Mouse (Mus musculus) midbrain, embryonic 16.5 days (tissue): ENCODE results near the gene Chrm3. TPM values are rescaled to one million over a fixed set of nuclear protein-coding genes. Genes with fewer than 3 reads are reported as not detected.

Experiments
- ATAC-seq: fragments of 200-750 bp; cut with Nextera tagmentation; 2 replicates; pipeline ENCODE4 v1.8.0; 2017; ENCODE audit warnings: moderate TSS enrichment
- H3K27ac ChIP-seq: fragments of 300-500 bp; sonication (generic); 2 replicates; pipeline ENCODE4 v1.5.1; 2014; ENCODE audit warnings: mild to moderate bottlenecking, low read length, mixed read lengths
- H3K27me3 ChIP-seq: fragments of 300-500 bp; sonication (generic); 2 replicates; pipeline ENCODE4 v1.6.1; 2014; ENCODE audit warnings: low read depth, low read length, mixed read lengths; ENCODE audit not compliant: control insufficient read depth, insufficient read depth
- H3K36me3 ChIP-seq: fragments of 300-500 bp; sonication (generic); 2 replicates; pipeline ENCODE4 v1.6.1; 2014; ENCODE audit warnings: mild to moderate bottlenecking, low read length, moderate library complexity, mixed read lengths; ENCODE audit not compliant: control insufficient read depth, insufficient read depth
- H3K4me1 ChIP-seq: fragments of 300-500 bp; sonication (generic); 2 replicates; pipeline ENCODE4 v1.6.1; 2014; ENCODE audit warnings: mild to moderate bottlenecking, low read length, mixed read lengths; ENCODE audit not compliant: control insufficient read depth, insufficient read depth
- H3K4me2 ChIP-seq: fragments of 300-500 bp; sonication (generic); 2 replicates; pipeline ENCODE4 v1.6.1; 2014; ENCODE audit warnings: mild to moderate bottlenecking, low read length, mixed read lengths
- H3K4me3 ChIP-seq: fragments of 300-500 bp; sonication (generic); 2 replicates; pipeline ENCODE4 v1.5.1; 2014; ENCODE audit warnings: low read depth, mild to moderate bottlenecking, low read length, moderate library complexity, mixed read lengths
- H3K9ac ChIP-seq: fragments of 300-500 bp; sonication (generic); 2 replicates; pipeline ENCODE4 v1.6.1; 2014; ENCODE audit warnings: low read depth, low read length, mixed read lengths
- H3K9me3 ChIP-seq: fragments of 300-500 bp; sonication (generic); replicated peaks from 2 replicates; pipeline ENCODE4 v1.6.1; 2014; ENCODE audit warnings: mild to moderate bottlenecking, low read length, mixed read lengths; ENCODE audit not compliant: control insufficient read depth, poor library complexity, severe bottlenecking
- WGBS: fragments of 180-500 bp; shearing (Covaris S2); extraction: QIAGEN DNeasy Blood & Tissue Kit; methylation state at CpG from one replicate; pipeline ENCODE4 v1.1.7; 2014; 5-methylcytosine and 5-hydroxymethylcytosine counted together
- polyA plus RNA-seq: library from polyadenylated mRNA; unstranded; fragments of >200 nt; fragmentation: Nextera tagmentation; extraction: Ambion mirVana; gene quantifications from 2 replicates; pipeline ENCODE4 v1.2.1, GENCODE M21; 2015

The Chrm3 gene
- polyA plus RNA-seq, 1 experiment from 2014 or later = 5.0 TPM

- Histone ChIP-seq H3K27ac (no peak overlapping the region), H3K9ac (no peak overlapping the region), H3K4me1 (no peaks in the 10 kb centered on the region), H3K27me3 (no peaks in the 10 kb centered on the region), H3K9me3 (no peaks in the 10 kb centered on the region), H3K4me2 (no peak overlapping the region), H3K4me3 (no peak overlapping the region), H3K36me3 (no peaks in the 10 kb centered on the region)
- peak; percentile 56; the same call in 1 of the 2 replicates for ATAC-seq
- 58% methylated on average over 1 of the region's 1 CpGs for WGBS
These were observed 116.2 kb downstream of the Chrm3 start for GRCm38 (mm10) chr13:10244243-10244998.

DNA sequence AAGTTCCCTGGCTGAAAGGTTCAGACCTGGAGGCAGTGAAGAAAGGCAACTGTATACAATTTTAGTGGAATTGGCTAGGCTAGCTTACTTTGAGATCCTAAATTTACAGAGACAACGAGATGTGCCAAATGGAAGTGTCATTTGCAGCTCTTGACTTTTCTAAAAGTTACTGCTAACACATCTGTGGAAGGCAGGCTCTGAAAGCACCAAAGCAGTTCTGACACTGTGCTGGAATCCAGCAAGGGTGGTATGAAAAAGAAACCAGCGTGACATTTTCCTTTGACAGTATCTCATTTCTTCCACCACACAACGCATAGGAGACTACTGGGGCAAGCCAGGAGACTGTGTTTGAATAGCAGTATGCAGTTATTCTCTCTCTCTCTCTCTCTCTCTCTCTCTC lies 120.4 kb downstream of the Chrm3 start:
- ATAC-seq = no peak
- Histone ChIP-seq H3K4me3 (no peak overlapping the region), H3K27ac (no peak overlapping the region), H3K4me1 (no peaks in the 10 kb centered on the region), H3K36me3 (no peaks in the 10 kb centered on the region), H3K9ac (no peak overlapping the region), H3K4me2 (no peak overlapping the region), H3K27me3 (no peaks in the 10 kb centered on the region), H3K9me3 (no peaks in the 10 kb centered on the region)
- WGBS = 84% methylated on average over 3 of the region's 3 CpGs

GRCm38 (mm10) chr13:10239825-10240224 lies 120.8 kb downstream of the Chrm3 start:
- Histone ChIP-seq H3K27ac (no peak overlapping the region), H3K9me3 (no peaks in the 10 kb centered on the region), H3K27me3 (no peaks in the 10 kb centered on the region), H3K4me1 (no peaks in the 10 kb centered on the region), H3K4me3 (no peak overlapping the region), H3K4me2 (no peak overlapping the region), H3K36me3 (no peaks in the 10 kb centered on the region), H3K9ac (no peak overlapping the region)
- no peak for ATAC-seq
- 74% methylated on average over 4 of the region's 4 CpGs for WGBS

DNA sequence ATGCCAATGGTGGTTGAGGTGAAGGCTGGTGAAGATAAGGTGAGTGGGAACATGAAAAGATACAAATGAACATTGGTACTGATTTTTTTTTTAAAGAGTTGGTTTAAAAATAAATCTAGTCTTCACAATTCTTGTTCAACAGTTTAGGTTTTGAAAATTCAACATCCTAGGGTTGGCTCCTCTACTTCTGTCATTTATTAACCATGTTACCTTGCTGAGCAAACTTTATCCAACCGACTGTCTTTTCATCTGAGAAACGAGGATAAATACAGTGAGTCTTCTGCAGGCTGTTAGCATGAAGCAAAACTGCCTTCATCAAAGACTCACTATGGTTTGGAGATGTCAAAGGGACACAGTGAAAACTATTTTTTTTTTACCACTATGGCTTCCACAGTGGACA lies 123.0 kb downstream of the Chrm3 start:
- H3K27me3 ChIP-seq = no peaks in the 10 kb centered on the region
- H3K9ac ChIP-seq = no peak overlapping the region
- H3K4me1 ChIP-seq = no peaks in the 10 kb centered on the region
- no peak overlapping the region for H3K4me2 ChIP-seq
- H3K27ac ChIP-seq = no peak overlapping the region
- H3K9me3 ChIP-seq = no peaks in the 10 kb centered on the region
- no peak for ATAC-seq
- WGBS = 82% methylated on average over 2 of the region's 2 CpGs
- H3K4me3 ChIP-seq = no peak overlapping the region
- no peaks in the 10 kb centered on the region for H3K36me3 ChIP-seq

- no peaks in the 10 kb centered on the region for H3K9me3 ChIP-seq
- 96% methylated on average over 4 of the region's 4 CpGs for whole genome bisulfite sequencing
- no peak overlapping the region for H3K9ac ChIP-seq
- ATAC-seq = no peak
- H3K27ac ChIP-seq = no peak overlapping the region
- no peak overlapping the region for H3K4me2 ChIP-seq
- H3K4me1 ChIP-seq = no peaks in the 10 kb centered on the region
- no peaks in the 10 kb centered on the region for H3K27me3 ChIP-seq
- H3K4me3 ChIP-seq = no peak overlapping the region
- H3K36me3 ChIP-seq = no peaks in the 10 kb centered on the region
These were observed 124.4 kb downstream of the Chrm3 start for GRCm38 (mm10) chr13:10236279-10236678.

DNA sequence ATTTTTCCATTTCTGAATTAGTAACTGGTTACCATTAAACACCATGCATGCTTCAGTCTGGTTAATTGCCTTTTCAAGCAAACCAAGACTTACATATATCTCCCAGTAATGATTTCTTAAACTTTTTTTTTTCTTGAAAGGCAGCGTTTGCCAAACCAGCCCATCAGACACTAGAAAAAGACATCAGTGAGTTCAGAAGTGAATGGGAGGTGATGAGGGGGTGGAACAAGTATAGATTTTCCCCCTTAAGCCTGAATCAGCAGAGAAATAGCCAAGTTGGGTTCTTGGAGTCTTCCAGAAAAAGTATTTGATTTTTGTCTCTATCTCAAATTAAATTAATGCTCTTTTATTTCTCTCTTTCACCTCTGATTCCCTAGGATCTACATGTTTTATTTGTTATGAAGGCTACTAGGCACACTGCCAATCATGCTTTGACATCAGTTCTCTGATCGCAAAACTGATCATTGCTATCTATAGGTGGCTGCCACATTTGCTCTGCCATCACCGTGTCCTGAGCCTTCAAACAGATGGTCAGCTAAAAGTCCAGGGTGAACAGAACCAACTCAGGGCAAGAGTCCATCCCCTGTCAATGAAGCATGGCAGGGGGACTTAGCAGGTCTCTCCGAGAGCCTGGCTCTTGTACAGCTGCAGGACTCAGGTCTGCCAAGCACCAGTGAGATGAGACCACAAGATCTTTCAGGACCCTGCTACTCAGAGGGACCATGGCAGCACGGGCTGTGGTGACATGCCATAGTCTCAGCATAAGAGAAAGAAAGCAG lies 125.1 kb downstream of the Chrm3 start:
- H3K4me3 ChIP-seq = no peak overlapping the region
- no peaks in the 10 kb centered on the region for H3K4me1 ChIP-seq
- no peak overlapping the region for H3K9ac ChIP-seq
- no peaks in the 10 kb centered on the region for H3K36me3 ChIP-seq
- no peaks in the 10 kb centered on the region for H3K27me3 ChIP-seq
- H3K9me3 ChIP-seq = no peaks in the 10 kb centered on the region
- no peak overlapping the region for H3K27ac ChIP-seq
- no peak for ATAC-seq
- H3K4me2 ChIP-seq = no peak overlapping the region
- 87% methylated on average over 5 of the region's 5 CpGs for WGBS

- ATAC-seq = no peak
- no peak overlapping the region for H3K4me2 ChIP-seq
- 82% methylated on average over 4 of the region's 4 CpGs for WGBS
These were observed 140.2 kb downstream of the Chrm3 start for GRCm38 (mm10) chr13:10220403-10220802.

GRCm38 (mm10) chr13:10212112-10212511 lies 148.5 kb downstream of the Chrm3 start:
- Histone ChIP-seq H3K27me3 (no peaks in the 10 kb centered on the region), H3K9ac (no peak overlapping the region), H3K9me3 (no peaks in the 10 kb centered on the region), H3K27ac (no peak overlapping the region), H3K4me1 (no peaks in the 10 kb centered on the region), H3K36me3 (no peaks in the 10 kb centered on the region), H3K4me2 (no peak overlapping the region), H3K4me3 (no peak overlapping the region)
- ATAC-seq = no peak
- WGBS = 92% methylated on average over 2 of the region's 2 CpGs

More at GRCm38 (mm10) chr13:10220403-10220802, 140.2 kb downstream of the Chrm3 start:
- no peaks in the 10 kb centered on the region for H3K9me3 ChIP-seq
- no peaks in the 10 kb centered on the region for H3K27me3 ChIP-seq
- no peaks in the 10 kb centered on the region for H3K36me3 ChIP-seq
- no peak overlapping the region for H3K9ac ChIP-seq
- no peaks in the 10 kb centered on the region for H3K4me1 ChIP-seq
- H3K27ac ChIP-seq = no peak overlapping the region
- H3K4me3 ChIP-seq = no peak overlapping the region
